Mouse (Mus musculus) R1 (cell line): ENCODE data around the gene Gm36028.

Experiments used
- DNase-seq: peaks from one replicate; pipeline ENCODE4 v3.0.0-alpha.2; 2018; ENCODE audit warnings: low read depth, low spot score

Gm36028 gene

DNA sequence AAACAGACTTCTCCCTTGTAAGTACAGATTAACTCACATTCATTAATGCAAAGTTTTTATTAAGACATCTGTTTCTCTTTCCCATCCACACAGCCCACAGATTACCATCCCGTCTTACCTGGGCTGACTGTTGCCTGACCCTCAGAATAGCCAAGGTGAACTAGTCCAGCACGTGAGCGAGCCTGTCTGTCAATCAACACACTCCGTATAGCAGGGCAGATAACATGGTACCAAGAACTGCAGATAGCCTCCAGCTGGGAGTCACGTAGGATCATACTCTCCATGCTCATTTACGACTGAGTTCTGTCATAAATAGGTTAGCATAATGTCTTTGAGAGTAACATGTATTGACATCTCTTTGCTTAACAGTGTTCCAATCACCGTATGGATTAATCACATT lies at the start of gene Gm36028:
Gm36028 (minus strand) TSS at position 118 of the 400 bp plus-strand sequence.
- no peak for DNase-seq

GRCm38 (mm10) chr16:37906456-37906855 lies 45.5 kb upstream of the Gm36028 start:
- DNase-seq, result no peak

DNA sequence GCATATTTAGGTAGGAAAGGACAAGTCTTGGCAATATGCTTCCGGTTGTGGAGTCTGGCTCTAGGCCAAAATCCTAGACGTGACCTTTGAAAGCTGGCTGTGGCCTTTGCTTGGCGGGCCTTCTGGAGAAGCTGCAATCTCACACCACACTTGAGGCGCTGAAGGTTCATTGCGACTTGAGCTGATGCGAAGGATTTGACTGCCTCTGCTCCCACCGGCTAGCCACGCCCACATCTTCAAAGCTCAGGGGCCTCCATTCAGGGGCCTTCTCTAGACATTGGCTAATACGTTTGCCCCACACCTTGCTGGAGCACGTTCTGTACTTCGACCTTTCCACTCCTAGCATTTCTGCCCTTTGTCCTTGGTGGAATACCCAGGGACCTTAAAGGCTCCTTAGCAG lies 40.4 kb upstream of the Gm36028 start:
- peak; percentile 26 for DNase-seq

DNA sequence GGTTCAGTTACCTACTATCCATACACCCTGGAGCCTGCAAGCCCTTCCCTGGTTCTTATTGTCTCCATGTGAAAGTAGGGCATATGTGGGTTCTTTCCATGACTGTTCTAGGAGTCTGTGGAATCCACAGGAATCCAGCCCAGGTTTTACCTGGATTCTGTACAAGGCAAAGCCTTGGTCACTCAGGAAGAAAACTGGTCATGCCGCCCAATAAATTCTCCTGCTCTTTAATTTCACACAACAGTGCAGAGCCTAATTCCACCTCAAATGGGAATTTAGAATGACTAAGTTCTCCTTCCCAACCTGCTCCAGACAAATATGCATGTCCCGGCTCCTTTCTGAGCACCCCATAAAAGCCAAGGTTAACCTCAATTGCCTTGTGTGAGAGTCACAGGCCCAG lies 38.4 kb upstream of the Gm36028 start:
- DNase-seq, result no peak

GRCm38 (mm10) chr16:37898790-37899189 lies 37.8 kb upstream of the Gm36028 start:
- no peak for DNase-seq

GRCm38 (mm10) chr16:37893942-37894341 lies 33.0 kb upstream of the Gm36028 start:
- DNase-seq, result no peak

GRCm38 (mm10) chr16:37893381-37893780 lies 32.4 kb upstream of the Gm36028 start:
- DNase-seq, result no peak

DNA sequence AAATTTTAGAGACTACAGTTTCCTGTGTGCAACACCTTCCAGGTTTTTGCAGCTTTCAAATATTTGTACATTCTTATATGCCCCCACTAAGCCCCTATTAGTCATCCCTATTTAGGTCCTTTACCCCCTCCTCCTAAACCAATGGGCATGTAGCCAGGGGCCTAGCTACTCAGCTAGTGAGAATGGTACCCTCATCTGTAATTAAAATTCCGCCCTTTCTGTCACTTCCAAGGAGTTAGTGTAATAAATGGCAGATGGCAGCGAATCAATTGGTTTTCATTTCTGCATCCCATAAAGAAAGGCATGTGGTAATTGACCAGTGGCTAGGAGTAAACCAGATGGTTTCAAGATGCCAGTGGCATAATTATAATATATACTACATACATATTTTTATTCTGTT lies 31.7 kb upstream of the Gm36028 start:
- DNase-seq, result no peak

GRCm38 (mm10) chr16:37888986-37889385 lies 28.0 kb upstream of the Gm36028 start:
- DNase-seq, result no peak

DNA sequence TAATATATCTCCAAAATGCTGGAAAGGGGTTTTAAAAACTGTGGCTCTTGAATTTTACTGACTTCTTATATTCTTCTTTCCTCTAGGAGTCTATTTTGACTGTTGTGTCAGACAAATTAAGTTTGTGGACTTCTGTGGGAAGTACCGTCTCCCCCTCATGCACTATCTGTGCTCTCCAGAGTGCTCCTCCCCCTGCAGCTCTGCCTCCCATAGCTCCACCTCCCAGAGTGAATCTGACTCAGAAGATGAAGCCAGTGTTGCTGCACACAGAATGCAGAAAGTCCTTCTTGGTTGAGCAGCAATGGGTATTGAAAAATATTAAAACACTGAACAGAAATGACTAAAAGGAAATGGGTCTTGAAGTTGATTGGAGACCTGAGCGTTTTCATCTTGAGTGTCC lies 20.2 kb upstream of the Gm36028 start:
- DNase-seq, result peak; percentile 14

- no peak for DNase-seq
Measured at GRCm38 (mm10) chr16:37879750-37880419, 18.9 kb upstream of the Gm36028 start.

DNA sequence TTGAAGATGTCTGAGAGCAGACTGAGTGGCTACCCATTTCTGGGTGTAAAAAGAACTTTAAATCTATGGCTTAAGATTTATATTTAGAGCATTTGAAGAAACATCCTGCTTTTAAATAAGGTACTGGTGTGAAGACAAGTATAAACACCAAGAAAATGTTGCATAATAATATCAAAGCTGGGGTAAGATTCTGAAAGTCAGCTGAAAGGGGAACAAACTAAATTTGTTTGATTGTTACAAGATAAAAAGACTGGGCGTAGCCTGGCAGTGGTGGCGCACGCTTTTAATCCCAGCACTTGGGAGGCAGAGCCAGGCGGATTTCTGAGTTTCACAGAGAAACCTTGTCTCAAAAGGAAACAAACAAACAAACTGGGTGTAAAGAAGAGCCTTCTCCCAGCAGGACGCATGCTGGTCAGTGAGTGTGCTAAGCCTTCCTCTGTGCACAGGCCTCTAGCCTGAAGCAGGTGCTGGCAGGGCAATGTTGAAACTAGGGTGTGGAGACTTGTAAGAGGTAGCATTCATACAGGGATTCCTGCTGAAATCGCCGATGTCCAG lies 18.1 kb upstream of the Gm36028 start:
- DNase-seq, result no peak

DNA sequence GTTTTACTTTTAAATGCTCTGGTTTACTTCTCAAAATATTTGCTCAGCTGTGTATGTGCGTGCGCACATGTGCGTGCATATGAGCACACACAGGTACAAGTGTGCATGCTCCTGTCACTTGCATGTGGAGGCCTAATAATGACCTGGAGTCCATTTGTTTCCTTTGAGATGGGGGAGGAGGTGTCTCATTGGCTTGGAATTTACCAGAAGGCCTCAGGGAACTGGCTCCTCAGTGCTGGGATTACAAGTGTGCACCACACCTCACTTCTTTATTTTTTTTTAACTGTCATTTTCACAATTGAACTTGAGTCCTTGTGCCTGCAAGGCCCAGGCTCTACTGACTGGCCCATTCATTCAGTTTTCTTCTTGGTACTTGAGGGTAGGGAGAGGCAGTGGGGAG lies 16.5 kb upstream of the Gm36028 start:
- DNase-seq, result no peak

- no peak for DNase-seq
Measured at GRCm38 (mm10) chr16:37874501-37875235, 13.7 kb upstream of the Gm36028 start.

GRCm38 (mm10) chr16:37871112-37871715 lies 10.3 kb upstream of the Gm36028 start:
- no peak for DNase-seq

DNA sequence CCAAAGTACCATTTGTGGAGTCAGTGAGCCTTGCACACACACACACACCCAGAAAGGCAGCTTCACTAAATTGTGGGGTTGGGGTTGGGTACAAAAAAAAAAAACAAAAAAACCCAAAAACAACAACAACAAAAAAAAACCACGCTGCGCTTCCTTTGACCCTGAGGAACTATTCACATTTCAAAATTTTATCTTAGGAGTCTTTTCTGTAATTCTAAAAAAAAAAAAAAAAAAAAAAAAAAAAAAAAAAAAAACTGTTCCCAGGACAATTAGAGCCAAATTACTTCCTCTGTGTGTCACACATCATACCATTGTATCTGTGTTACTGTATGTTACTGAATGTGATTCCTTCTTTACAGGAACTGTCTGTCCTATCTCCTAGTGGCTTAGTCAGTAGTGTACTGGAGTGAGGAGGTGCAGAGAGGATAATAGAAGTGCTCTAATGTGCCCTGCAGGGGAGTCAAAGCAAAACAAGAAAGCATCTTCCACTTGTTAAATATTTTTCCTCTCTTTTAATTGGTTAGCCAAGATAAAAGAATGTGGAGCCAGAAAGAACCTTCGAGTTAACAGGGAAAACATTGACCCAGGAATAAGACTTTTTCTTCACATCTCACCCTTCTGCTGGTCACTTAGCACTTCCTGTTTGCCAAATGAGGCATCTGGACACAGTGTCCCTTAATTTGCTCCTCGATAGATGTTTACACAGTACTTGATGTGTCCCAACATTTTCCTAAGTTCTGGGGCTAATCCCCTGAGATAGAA lies 8.7 kb upstream of the Gm36028 start:
- peak; percentile 30 for DNase-seq

DNA sequence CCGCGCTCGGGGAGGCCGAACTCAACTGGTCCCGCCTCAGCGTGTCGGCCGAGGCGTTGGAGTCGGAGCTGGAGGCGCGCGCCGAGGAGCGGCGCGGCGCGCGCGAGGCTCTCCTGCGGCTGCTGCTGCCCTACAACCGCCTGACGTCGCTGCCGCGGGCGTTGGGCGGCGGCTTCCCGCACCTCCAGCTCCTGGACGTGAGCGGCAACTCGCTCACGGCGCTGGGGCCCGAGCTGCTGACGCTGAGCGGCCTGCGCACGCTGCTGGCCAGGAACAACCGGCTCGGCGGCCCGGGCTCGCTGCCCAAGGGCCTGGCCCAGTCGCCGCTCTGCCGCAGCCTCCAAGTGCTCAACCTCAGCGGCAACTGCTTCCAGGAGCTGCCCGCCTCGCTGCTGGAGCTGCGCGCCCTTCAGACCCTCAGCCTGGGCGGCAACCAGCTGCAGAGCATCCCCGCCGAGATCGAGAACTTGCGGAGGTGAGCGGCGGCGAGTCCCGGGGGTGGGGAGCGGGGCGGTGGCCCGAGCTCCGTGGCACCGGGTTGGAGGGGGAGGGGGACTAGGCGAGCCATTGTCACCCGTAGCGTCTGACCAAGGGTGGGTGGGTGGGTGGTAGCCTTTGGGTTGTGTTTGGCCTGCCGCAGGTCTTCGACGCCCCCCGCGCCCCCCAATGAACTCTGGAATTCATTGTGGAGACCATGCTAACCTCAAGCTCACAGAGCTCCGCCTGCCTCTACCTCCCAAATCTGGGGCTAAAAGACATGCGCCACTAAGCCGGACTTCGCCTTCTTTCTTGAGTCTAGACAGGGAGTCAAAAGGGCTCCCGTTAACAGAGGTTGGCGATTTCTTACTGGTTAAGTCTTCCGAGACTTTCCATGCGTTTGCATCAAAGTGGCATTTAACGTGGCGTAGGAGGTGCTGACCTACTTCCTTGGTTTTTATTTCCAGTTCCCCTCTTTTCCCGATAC lies 7.8 kb upstream of the Gm36028 start:
- peak; percentile 74 for DNase-seq

DNA sequence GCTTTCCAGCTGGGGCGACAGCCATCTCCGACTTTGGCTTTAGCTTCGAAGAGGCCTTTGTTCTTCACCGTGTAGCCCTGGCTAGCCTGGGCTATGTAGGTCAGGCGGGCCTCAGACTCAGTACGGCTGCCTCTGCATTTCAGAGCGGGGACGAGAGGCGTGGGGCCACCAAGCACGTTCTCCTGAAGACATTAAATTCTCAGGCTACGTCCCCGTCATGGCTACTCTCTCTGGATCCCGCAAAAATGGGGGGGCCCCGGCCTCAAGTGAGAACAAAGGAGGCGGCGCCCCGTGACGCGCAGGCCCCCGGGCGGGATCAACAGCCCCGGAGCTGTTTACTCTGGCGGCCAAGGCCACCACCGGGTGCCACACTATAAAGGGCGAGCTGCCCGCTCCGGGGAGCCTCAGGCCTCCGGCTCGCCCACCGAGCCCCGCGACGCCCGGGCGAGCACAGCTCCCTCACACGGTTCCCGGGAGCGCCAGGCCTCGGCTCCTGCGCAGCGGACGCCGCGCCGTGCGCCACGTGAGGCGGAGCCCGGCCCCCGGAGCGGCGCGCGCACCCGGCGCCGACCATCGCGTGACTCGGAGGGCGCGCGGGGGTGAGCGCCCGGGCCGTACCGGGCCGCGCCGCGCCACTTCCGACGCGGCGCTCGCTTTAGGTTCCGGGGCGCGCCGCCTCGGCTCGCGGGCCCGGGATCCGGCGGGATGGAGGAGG lies 7.0 kb upstream of the Gm36028 start, which contains the start of gene Lrrc58:
Lrrc58 (plus strand) TSS at position 599 of the 715 bp plus-strand sequence.
- DNase-seq, result peak; percentile 67

DNA sequence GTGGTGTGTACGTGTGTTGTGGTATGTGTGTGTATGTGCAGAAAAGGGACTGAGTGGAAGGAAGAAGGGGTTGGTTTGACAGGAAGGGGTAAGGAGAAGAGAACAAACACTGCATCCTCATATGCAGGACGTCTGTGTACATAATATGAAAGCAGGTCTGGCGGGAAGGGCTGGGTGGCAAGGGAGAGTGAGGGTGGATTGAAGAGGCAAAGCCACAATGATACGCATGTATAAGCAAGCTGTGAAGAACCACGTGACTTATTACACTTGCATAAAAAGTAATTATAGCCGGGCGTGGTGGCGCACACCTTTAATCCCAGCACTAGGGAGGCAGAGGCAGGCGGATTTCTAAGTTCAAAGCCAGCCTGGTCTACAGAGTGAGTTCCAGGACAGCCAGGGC lies 4.9 kb upstream of the Gm36028 start:
- DNase-seq, result no peak

GRCm38 (mm10) chr16:37863876-37864275 lies 2.9 kb upstream of the Gm36028 start:
- DNase-seq, result no peak
